Comparison of ENCODE assay signal across 8 mouse cellular contexts in the genomic region with DNA sequence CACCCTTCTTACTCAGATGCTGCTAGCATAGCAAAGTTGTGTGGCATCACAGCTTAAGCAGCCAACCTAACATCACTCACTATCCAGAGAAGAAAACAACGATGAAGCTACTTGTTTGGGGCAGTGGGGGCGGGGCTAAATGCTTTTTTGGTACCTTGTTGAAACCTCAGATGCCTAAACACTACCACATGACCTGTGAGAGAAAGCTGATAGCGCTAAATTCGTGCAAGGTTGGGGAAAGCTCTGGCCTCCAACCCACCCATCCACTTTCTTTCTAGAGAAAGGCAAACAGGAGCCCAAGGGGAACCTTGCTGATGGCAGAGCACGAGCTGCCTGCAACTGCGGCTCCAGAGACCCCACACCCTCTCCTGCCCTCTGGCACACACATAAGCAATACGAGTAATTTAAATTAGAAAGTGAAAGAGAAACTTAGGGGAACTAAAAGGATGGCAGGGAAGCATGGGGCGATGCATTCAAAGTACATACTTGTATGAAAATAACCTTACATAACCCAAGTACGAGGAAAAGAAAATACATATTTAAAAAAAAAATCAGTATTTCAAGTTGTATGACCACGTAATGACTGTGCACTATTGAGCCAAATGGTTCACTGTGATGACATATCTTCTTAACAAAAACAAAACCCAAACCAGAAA. TPM values are rescaled to one million over a fixed set of nuclear protein-coding genes. Genes with fewer than 3 reads are reported as not detected.
DNase-seq lines count a peak whose midpoint lies in the region; ATAC-seq and TF ChIP-seq lines count a peak whose summit lies in the region.

No protein-coding gene starts in this region.

- H3K36me3 ChIP-seq in heart, adult 2 months (ENCODE audit: control insufficient read depth, insufficient read depth, low read length) = no peaks in the 10 kb centered on the region; the same call in none of the 2 replicates
- peaks cover 23 to 66% of the 10 kb centered on the region in 2 experiments for H3K36me3 ChIP-seq in CH12.LX (replicated peaks in 1 of 2; ENCODE audit: control insufficient read depth in 1 of 2, insufficient read depth in 1 of 2, low read length in 1 of 2)
- peaks cover 11% of the 10 kb centered on the region for H3K36me3 ChIP-seq in lung, embryonic 15.5 days
- H3K36me3 ChIP-seq in stomach, postnatal 0 days (ENCODE audit: control insufficient read depth, insufficient read depth, low read length) = peaks cover 7% of the 10 kb centered on the region; the same call in 1 of the 2 replicates

- peak overlapping the region; percentile 19 for H3K4me3 ChIP-seq in heart, adult 2 months
- H3K4me3 ChIP-seq in CH12.LX (replicated peaks in 1 of 3; ENCODE audit: low read depth in 2 of 3, low read length in 2 of 3, poor library complexity in 1 of 3) = peak overlapping the region; percentile 48 to 54 (median 54)
- no peak overlapping the region for H3K4me3 ChIP-seq in lung, embryonic 15.5 days
- H3K4me3 ChIP-seq in stomach, postnatal 0 days (ENCODE audit: low read depth, low read length) = peak overlapping the region; percentile 21; the same call in 1 of the 2 replicates

- in situ Hi-C loops in CH12.LX (cut with MboI; ENCODE audit: low pct_ligation_motif_present, low pct_unique_long_range_greater_than_20kb, low sequenced_read_pairs) = no loop called here

- TF ChIP-seq EP300 in heart, adult 2 months (IDR thresholded peaks at IDR 0.05; ENCODE audit: insufficient read depth, low read depth, low read length) = no peak
- no peak; the same call in 1 of the 2 replicates for TF ChIP-seq EP300 in CH12.LX (IDR thresholded peaks at IDR 0.05; ENCODE audit: low read length)
- no peak for TF ChIP-seq EP300 in stomach, postnatal 0 days (optimal IDR thresholded peaks at IDR 0.05)

- peaks cover 17% of the 10 kb centered on the region for H3K4me1 ChIP-seq in heart, adult 2 months (ENCODE audit: control insufficient read depth, insufficient read depth, low read length)
- peaks cover 14 to 68% of the 10 kb centered on the region in 2 experiments for H3K4me1 ChIP-seq in CH12.LX (ENCODE audit: control insufficient read depth in 1 of 2, insufficient read depth in 2 of 2)
- peaks cover 18% of the 10 kb centered on the region for H3K4me1 ChIP-seq in lung, embryonic 15.5 days
- H3K4me1 ChIP-seq in stomach, postnatal 0 days (replicated peaks; ENCODE audit: control insufficient read depth, insufficient read depth) = 0 out of 2 replicates have a peak, but pooled peaks cover 6% of the 10 kb centered on the region

- intact Hi-C loops in heart, adult 2 months (cut with DNase I) = loop anchor here (10.0 kb wide), 2 partner anchors 1392 to 1912 kb away; partner anchors contain the start of genes Nhlrc3 and Proser1

- H3K27ac ChIP-seq in heart, adult 2 months = peak overlapping the region; percentile 56
- H3K27ac ChIP-seq in CH12.LX (ENCODE audit: insufficient read depth, low read depth) = peak overlapping the region; percentile 87
- peak overlapping the region; percentile 42 for H3K27ac ChIP-seq in lung, embryonic 15.5 days
- 0 out of 2 replicates have a peak overlapping the region, but pooled peaks have one; percentile 24 for H3K27ac ChIP-seq in stomach, postnatal 0 days (replicated peaks)

- no peak for TF ChIP-seq CTCF in heart, adult 2 months (IDR thresholded peaks at IDR 0.05)
- no peak for TF ChIP-seq CTCF in CH12.LX (conservative IDR thresholded peaks at IDR 0.05 in 1 of 2, IDR thresholded peaks at IDR 0.05 in 1 of 2; ENCODE audit: low read depth in 2 of 2, low read length in 2 of 2)
- TF ChIP-seq CTCF in stomach, postnatal 0 days (IDR thresholded peaks at IDR 0.05; ENCODE audit: low read depth) = no peak

- peak overlapping the region; percentile 97 for H3K4me2 ChIP-seq in CH12.LX (ENCODE audit: insufficient read depth, low read depth, poor library complexity, severe bottlenecking)
- 0 out of 2 replicates have a peak overlapping the region, but pooled peaks have one; percentile 31 for H3K4me2 ChIP-seq in lung, embryonic 15.5 days
- peak overlapping the region; percentile 54 for H3K4me2 ChIP-seq in stomach, postnatal 0 days (replicated peaks; ENCODE audit: low read depth)

- 13% methylated on average over 10 of the region's 10 CpGs for WGBS in heart, adult 2 months
- WGBS in lung, embryonic 15.5 days = 37% methylated on average over 10 of the region's 10 CpGs
- 35% methylated on average over 10 of the region's 10 CpGs for WGBS in stomach, postnatal 0 days

- no peak for TF ChIP-seq POLR2A in heart, adult 2 months (IDR thresholded peaks at IDR 0.05; ENCODE audit: insufficient read depth, low read depth, low read length)
- no peak for TF ChIP-seq POLR2A in CH12.LX (IDR thresholded peaks at IDR 0.05; ENCODE audit: low read depth, low read length)

- dilution Hi-C loops in CH12.LX (cut with MboI; ENCODE audit: extremely low pct_ligation_motif_present, extremely low pct_unique_long_range_greater_than_20kb, low sequenced_read_pairs) = no loop called here

- peak; percentile 35 to 45 for DNase-seq in heart, adult 2 months
- no peak for DNase-seq in heart, adult 8-10 months (ENCODE audit: low spot score)
- DNase-seq in CH12.LX (ENCODE audit: extremely low read depth) = peak; percentile 56
- no peak for DNase-seq in stomach, postnatal 0 days (ENCODE audit: low spot score)
- DNase-seq in testis, postnatal 10 days (ENCODE audit: low spot score) = no peak
- DNase-seq in layer of hippocampus, adult 18-20 months (ENCODE audit: low spot score in 2 of 2) = no peak

- H3K9ac ChIP-seq in heart, adult 2 months (ENCODE audit: low read depth, low read length) = peak overlapping the region; percentile 54
- peak overlapping the region; percentile 76 for H3K9ac ChIP-seq in CH12.LX (ENCODE audit: insufficient read depth, low read depth)
- no peak overlapping the region for H3K9ac ChIP-seq in lung, embryonic 15.5 days
- peak overlapping the region; percentile 41; the same call in 1 of the 2 replicates for H3K9ac ChIP-seq in stomach, postnatal 0 days (ENCODE audit: low read length)

- H3K27me3 ChIP-seq in heart, adult 2 months (ENCODE audit: control insufficient read depth, insufficient read depth, low read length) = no peaks in the 10 kb centered on the region
- no peaks in the 10 kb centered on the region for H3K27me3 ChIP-seq in CH12.LX (replicated peaks)
- H3K27me3 ChIP-seq in lung, embryonic 15.5 days = no peaks in the 10 kb centered on the region
- no peaks in the 10 kb centered on the region for H3K27me3 ChIP-seq in stomach, postnatal 0 days (ENCODE audit: control insufficient read depth, insufficient read depth, low read length)

- ATAC-seq in granulocyte monocyte progenitor cell, adult 5-6 weeks (replicated peaks; ENCODE audit: poor library complexity, severe bottlenecking) = peak; percentile 56
- no peak for ATAC-seq in lung, embryonic 15.5 days (ENCODE audit: borderline replicate concordance, extremely low read depth, low FRiP score, low TSS enrichment)
- no peak for ATAC-seq in stomach, postnatal 0 days (ENCODE audit: low FRiP score, low TSS enrichment)

- no peaks in the 10 kb centered on the region for H3K9me3 ChIP-seq in CH12.LX (replicated peaks; ENCODE audit: low read length)
- no peaks in the 10 kb centered on the region for H3K9me3 ChIP-seq in lung, embryonic 15.5 days
- no peaks in the 10 kb centered on the region for H3K9me3 ChIP-seq in stomach, postnatal 0 days (ENCODE audit: control insufficient read depth, low read length)

- TF ChIP-seq RAD21 in CH12.LX (IDR thresholded peaks at IDR 0.05; ENCODE audit: low read depth, low read length) = no peak

- H3K79me2 ChIP-seq in heart, adult 2 months (replicated peaks; ENCODE audit: control insufficient read depth, insufficient read depth, low read length) = peaks cover 2% of the 10 kb centered on the region
- H3K79me2 ChIP-seq in CH12.LX (replicated peaks; ENCODE audit: control insufficient read depth, extremely low read depth, insufficient read depth, poor library complexity, severe bottlenecking) = peaks cover 85% of the 10 kb centered on the region

TF ChIP-seq in CH12.LX, 34 proteins besides CTCF, POLR2A, EP300 and RAD21 (continues in another document):
- TF ChIP-seq BHLHE40 (IDR thresholded peaks at IDR 0.05; ENCODE audit: low read depth, low read length) (no peak; the same call in 1 of the 2 replicates), NELFE (IDR thresholded peaks at IDR 0.05; ENCODE audit: low read depth, low read length) (no peak), POLR2AphosphoS2 (IDR thresholded peaks at IDR 0.05; ENCODE audit: low read depth, low read length) (no peak), RCOR1 (conservative IDR thresholded peaks at IDR 0.05; ENCODE audit: low read depth, low read length) (no peak), USF2 (conservative IDR thresholded peaks at IDR 0.05; ENCODE audit: low read depth, low read length) (no peak), TCF12 (IDR thresholded peaks at IDR 0.05; ENCODE audit: low read depth, low read length) (0 out of 2 replicates have a peak, but pooled peaks have one; percentile 11), ZNF384 (IDR thresholded peaks at IDR 0.05; ENCODE audit: low read depth, low read length) (no peak), E2F4 (IDR thresholded peaks at IDR 0.05; ENCODE audit: insufficient replicate concordance, low read depth, low read length) (no peak), ELF1 (IDR thresholded peaks at IDR 0.05; ENCODE audit: low read depth, low read length) (no peak), MAZ (IDR thresholded peaks at IDR 0.05; ENCODE audit: low read depth, low read length) (no peak), SMC3 (IDR thresholded peaks at IDR 0.05; ENCODE audit: low read depth, low read length) (no peak), ZKSCAN1 (IDR thresholded peaks at IDR 0.05; ENCODE audit: borderline replicate concordance, low read depth, low read length) (no peak), MEF2A (IDR thresholded peaks at IDR 0.05; ENCODE audit: borderline replicate concordance, low read depth, low read length) (no peak), MXI1 (IDR thresholded peaks at IDR 0.05; ENCODE audit: low read depth, low read length) (peak; percentile 39; the same call in 1 of the 2 replicates), ZC3H11A (IDR thresholded peaks at IDR 0.05; ENCODE audit: low read depth, low read length) (no peak), GABPA (IDR thresholded peaks at IDR 0.05; ENCODE audit: insufficient replicate concordance, low read depth, low read length) (no peak)

RNA-seq across cellular contexts. Expression of gene Setd7, which starts 7.7 kb away (rescaled TPM):
- total RNA-seq in heart, adult 2 months (2021) = 10 to 100 TPM; 51.0 to 68.2 TPM
- 21.6 and 36.6 TPM in 2 replicates for polyA plus RNA-seq in heart, adult 2 months (2012; rRNA removed)
- 10 to 100 TPM; 55.6 to 68.3 (median 59.1) TPM for total RNA-seq in heart, adult 8-10 months (2022)
- total RNA-seq in CH12.LX (2012; rRNA removed) = 21.7 and 23.6 TPM in 2 replicates
- 16.2 and 16.6 TPM in 2 replicates for total RNA-seq in CH12.LX (2014; rRNA removed)
- polyA plus RNA-seq in CH12.LX (2012; ENCODE audit: insufficient read length, low read depth) = 28.9 and 34.3 TPM in 2 replicates
- 37.3 and 41.6 TPM in 2 replicates for total RNA-seq in granulocyte monocyte progenitor cell, adult 5-6 weeks (2014; fragmentation: Nextera tagmentation)
- total RNA-seq in granulocyte monocyte progenitor cell, adult 5-6 weeks (2017) = 26.5 and 29.9 TPM in 2 replicates
- 3.2 and 4.2 TPM in 2 replicates for polyA plus RNA-seq in lung, embryonic 15.5 days (2015; fragmentation: Nextera tagmentation; extraction: Ambion mirVana)
- polyA plus RNA-seq in stomach, postnatal 0 days (2015; fragmentation: Nextera tagmentation; extraction: Ambion mirVana) = 1.5 and 1.8 TPM in 2 replicates
- total RNA-seq in layer of hippocampus, adult 18-20 months (2021) = 100 to 1,000 TPM; 143 to 153 TPM

Comparison
In these comparisons a context has a peak if more than half of its experiments do, and no peak if none do; other contexts are left out.
1. DNase-seq: peak in heart, adult 2 months (2 of 2) and CH12.LX (single experiment); none in heart, adult 8-10 months (single experiment), stomach, postnatal 0 days (single experiment), testis, postnatal 10 days (single experiment) and layer of hippocampus, adult 18-20 months (0 of 2).
2. H3K27ac ChIP-seq: peak in every context shown above with its lines; median percentile 87 in CH12.LX; 56 in heart, adult 2 months; 42 in lung, embryonic 15.5 days; 24 in stomach, postnatal 0 days.
3. H3K4me2 ChIP-seq: peak in every context shown above with its lines; median percentile 97 in CH12.LX; 54 in stomach, postnatal 0 days; 31 in lung, embryonic 15.5 days.